Mouse (Mus musculus) neural tube, embryonic 14.5 days (tissue): Measurements from ENCODE around the gene Tfpt. TPM values are rescaled to one million over a fixed set of nuclear protein-coding genes. Genes with fewer than 3 reads are reported as not detected.
"Not testable (repeated sequence)": the region's sequence is repeated elsewhere in the genome, so short reads cannot be mapped to it uniquely, and the experiment has no call there.

Experiments used
- ATAC-seq: fragments of 200-750 bp; cut with Nextera tagmentation; 2 replicates; pipeline ENCODE4 v1.8.0; 2017; ENCODE audit warnings: low read depth, mild to moderate bottlenecking, moderate TSS enrichment, moderate library complexity
- H3K27ac ChIP-seq: fragments of 300-500 bp; sonication (generic); 2 replicates; pipeline ENCODE4 v1.5.1; 2014; ENCODE audit warnings: low read depth, mild to moderate bottlenecking, control low read depth, low read length, moderate library complexity, mixed read lengths
- H3K27me3 ChIP-seq: fragments of 300-500 bp; sonication (generic); 2 replicates; pipeline ENCODE4 v1.6.1; 2014; ENCODE audit warnings: low read length; ENCODE audit not compliant: control insufficient read depth, insufficient read depth
- H3K36me3 ChIP-seq: fragments of 300-500 bp; sonication (generic); 2 replicates; pipeline ENCODE4 v1.6.1; 2014; ENCODE audit warnings: low read length, mixed read lengths; ENCODE audit not compliant: control insufficient read depth, insufficient read depth
- H3K4me1 ChIP-seq: fragments of 300-500 bp; sonication (generic); 2 replicates; pipeline ENCODE4 v1.6.1; 2014; ENCODE audit warnings: low read length; ENCODE audit not compliant: control insufficient read depth, insufficient read depth
- H3K4me2 ChIP-seq: fragments of 300-500 bp; sonication (generic); 2 replicates; pipeline ENCODE4 v1.6.1; 2014; ENCODE audit warnings: mild to moderate bottlenecking, low read depth, low read length, control low read depth
- H3K4me3 ChIP-seq: fragments of 300-500 bp; sonication (generic); 2 replicates; pipeline ENCODE4 v1.5.1; 2014; ENCODE audit warnings: low read depth, low read length, control low read depth, mixed read lengths
- H3K9ac ChIP-seq: fragments of 300-500 bp; sonication (generic); replicated peaks from 2 replicates; pipeline ENCODE4 v1.6.1; 2014; ENCODE audit warnings: low read depth, mild to moderate bottlenecking, control low read depth, low read length, mixed read lengths
- H3K9me3 ChIP-seq: fragments of 300-500 bp; sonication (generic); 2 replicates; pipeline ENCODE4 v1.6.1; 2016; ENCODE audit warnings: low read length; ENCODE audit not compliant: control insufficient read depth
- WGBS: fragments of 180-500 bp; shearing (Covaris S2); extraction: QIAGEN DNeasy Blood & Tissue Kit; methylation state at CpG from one replicate; pipeline ENCODE4 v1.1.7; 2014; 5-methylcytosine and 5-hydroxymethylcytosine counted together
- polyA plus RNA-seq: library from polyadenylated mRNA; unstranded; fragments of >200 nt; fragmentation: Nextera tagmentation; extraction: Ambion mirVana; gene quantifications from 2 replicates; pipeline ENCODE4 v1.2.1, GENCODE M21; 2014

Tfpt gene
- polyA plus RNA-seq, 1 experiment from 2014 or later, result 37.7 TPM

DNA sequence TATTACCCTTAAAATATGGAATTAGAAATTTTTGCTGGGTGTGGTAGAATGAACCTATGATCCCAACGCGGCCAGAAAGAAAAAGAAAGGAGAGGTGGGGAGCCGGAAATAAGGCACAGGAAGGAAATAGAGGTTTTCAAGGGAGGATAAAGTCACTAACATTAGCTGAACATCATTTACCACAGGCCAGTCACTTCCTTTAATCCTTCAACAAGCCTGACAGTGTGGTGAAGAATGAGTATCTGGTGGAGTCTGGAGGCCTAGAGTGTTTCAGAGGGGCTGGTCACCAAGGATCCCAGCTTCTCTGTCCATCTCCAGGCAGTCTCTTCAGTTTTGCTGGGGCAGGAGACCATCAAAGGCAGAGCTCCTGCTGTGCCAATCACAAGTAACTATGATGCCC lies 19.3 kb downstream of the Tfpt start:
- Histone ChIP-seq H3K27ac (no peak overlapping the region), H3K4me1 (no peaks in the 10 kb centered on the region), H3K4me2 (no peak overlapping the region), H3K27me3 (no peaks in the 10 kb centered on the region), H3K9me3 (no peaks in the 10 kb centered on the region), H3K9ac (no peak overlapping the region), H3K36me3 (no peaks in the 10 kb centered on the region), H3K4me3 (no peak overlapping the region)
- 92% methylated on average over 3 of the region's 3 CpGs for WGBS
- ATAC-seq, result no peak

DNA sequence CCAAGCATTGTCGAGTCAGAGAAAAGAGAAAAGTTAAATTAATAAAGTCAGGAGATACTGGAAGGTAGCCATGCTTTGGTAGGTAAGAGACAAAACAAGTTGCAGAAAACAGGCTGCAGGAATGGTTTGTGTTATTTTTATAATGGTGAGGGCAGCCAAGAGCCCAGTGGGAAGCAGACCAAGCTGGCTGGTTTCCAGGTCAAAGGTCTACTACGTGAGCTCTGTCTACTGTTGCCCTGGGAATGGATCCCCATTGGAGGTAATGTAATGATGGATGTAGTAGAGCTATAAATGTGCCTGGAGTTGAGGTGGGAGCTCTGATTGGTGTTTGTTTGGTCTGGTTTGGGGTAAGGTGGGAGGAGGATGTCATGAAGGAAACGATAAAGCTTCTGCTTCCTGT lies 20.6 kb downstream of the Tfpt start:
- no peak for ATAC-seq
- H3K27ac ChIP-seq, result no peak overlapping the region
- H3K9me3 ChIP-seq, result no peaks in the 10 kb centered on the region
- H3K9ac ChIP-seq, result no peak overlapping the region
- WGBS, result 60% methylated on average over 3 of the region's 3 CpGs
- no peaks in the 10 kb centered on the region for H3K4me1 ChIP-seq
- H3K27me3 ChIP-seq, result no peaks in the 10 kb centered on the region
- H3K4me2 ChIP-seq, result no peak overlapping the region
- no peak overlapping the region for H3K4me3 ChIP-seq
- no peaks in the 10 kb centered on the region for H3K36me3 ChIP-seq

DNA sequence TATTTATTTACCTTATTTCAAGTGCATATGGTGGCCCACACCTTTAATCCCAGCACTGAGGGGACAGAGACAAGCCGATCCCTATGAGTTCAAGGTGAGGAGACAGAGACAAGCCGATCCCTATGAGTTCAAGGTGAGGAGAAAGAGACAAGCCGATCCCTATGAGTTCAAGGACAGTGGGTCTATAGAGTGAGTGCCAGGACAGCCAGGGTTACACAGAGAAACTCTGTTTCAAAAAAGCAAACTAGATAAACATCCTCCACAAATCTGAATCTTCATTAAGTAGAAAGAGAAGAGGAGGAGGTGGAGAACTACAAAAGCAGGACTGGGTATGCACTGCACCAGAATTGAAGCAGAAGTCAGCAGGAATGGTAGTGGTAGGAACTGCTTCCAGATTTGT lies 21.1 kb downstream of the Tfpt start:
- no peaks in the 10 kb centered on the region for H3K4me1 ChIP-seq
- H3K27ac ChIP-seq, result no peak overlapping the region
- H3K4me2 ChIP-seq, result no peak overlapping the region
- H3K4me3 ChIP-seq, result no peak overlapping the region
- no peaks in the 10 kb centered on the region for H3K9me3 ChIP-seq
- no peaks in the 10 kb centered on the region for H3K36me3 ChIP-seq
- 95% methylated on average over 3 of the region's 3 CpGs for WGBS
- no peak overlapping the region for H3K9ac ChIP-seq
- ATAC-seq, result no peak
- H3K27me3 ChIP-seq, result no peaks in the 10 kb centered on the region

DNA sequence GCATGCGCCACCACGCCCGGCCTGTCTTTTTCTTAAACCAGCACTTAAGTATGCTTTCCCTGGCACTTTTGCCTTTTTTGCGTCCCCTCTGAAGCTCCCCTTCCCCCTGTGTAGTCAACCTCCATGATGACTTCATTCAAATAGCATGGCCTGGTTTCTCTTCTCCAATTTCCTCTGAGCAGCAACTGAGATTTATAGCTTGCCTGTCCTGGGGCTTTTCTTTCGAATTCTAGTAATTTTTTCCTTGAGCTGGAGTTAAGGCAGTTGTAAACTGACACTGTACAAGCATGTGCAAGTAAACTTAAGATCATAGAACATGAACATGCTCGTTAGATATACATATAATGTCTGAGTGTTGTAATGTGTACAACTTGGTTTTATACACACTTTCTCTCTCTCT lies 22.3 kb downstream of the Tfpt start:
- Histone ChIP-seq H3K36me3 (no peaks in the 10 kb centered on the region), H3K27me3 (no peaks in the 10 kb centered on the region), H3K27ac (no peak overlapping the region), H3K4me2 (no peak overlapping the region), H3K4me1 (no peaks in the 10 kb centered on the region), H3K4me3 (no peak overlapping the region), H3K9ac (no peak overlapping the region), H3K9me3 (no peaks in the 10 kb centered on the region)
- WGBS, result 88% methylated on average over 6 of the region's 6 CpGs
- ATAC-seq, result no peak

DNA sequence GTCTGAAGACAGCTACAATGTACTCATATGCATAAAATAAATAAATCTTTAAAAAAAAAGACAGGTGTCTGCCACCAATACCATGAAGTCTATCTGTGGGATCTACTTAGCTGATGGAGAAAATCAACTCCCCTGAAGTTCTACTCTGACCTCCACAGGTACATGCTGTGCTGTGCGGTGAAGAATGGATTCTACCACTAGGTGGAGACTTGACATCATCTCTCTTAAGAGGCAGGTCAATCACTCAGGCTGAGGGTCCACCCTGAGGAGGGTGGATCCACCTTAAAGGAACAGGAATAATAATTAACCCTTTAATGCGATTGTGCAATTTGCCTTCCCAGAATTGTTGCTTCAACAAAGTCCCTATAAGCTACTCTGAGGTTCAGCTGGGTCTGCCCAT lies 22.9 kb downstream of the Tfpt start:
- Histone ChIP-seq H3K9ac (no peak overlapping the region), H3K4me2 (no peak overlapping the region), H3K27me3 (no peaks in the 10 kb centered on the region), H3K9me3 (no peaks in the 10 kb centered on the region), H3K4me3 (no peak overlapping the region), H3K36me3 (no peaks in the 10 kb centered on the region), H3K27ac (no peak overlapping the region), H3K4me1 (no peaks in the 10 kb centered on the region)
- ATAC-seq, result no peak
- 21% methylated on average over 2 of the region's 2 CpGs for WGBS

DNA sequence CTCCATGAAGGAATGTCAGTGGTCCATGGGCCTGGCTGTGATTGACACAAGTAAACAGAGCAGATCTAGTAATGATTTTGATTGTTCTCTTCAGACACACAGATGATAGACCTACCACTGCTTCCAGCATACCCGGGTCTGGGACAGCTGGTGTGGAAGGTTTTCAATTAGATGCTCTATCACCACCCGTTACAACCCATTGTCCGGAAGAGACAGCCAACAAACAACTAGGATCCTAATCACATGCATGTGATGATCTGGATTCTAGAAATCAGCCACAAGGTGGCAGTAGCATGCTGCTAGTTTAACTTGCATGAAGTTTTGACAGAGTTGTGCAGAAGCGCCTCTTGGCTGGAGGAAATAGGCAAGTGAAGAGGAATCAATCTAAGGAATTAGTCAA lies 28.6 kb downstream of the Tfpt start:
- Histone ChIP-seq H3K36me3 (no peaks in the 10 kb centered on the region), H3K4me1 (no peaks in the 10 kb centered on the region), H3K27ac (no peak overlapping the region), H3K4me2 (no peak overlapping the region), H3K9me3 (no peaks in the 10 kb centered on the region), H3K9ac (no peak overlapping the region), H3K4me3 (no peak overlapping the region), H3K27me3 (no peaks in the 10 kb centered on the region)
- 12% methylated on average over 4 of the region's 4 CpGs for WGBS
- peak; percentile 65 for ATAC-seq

DNA sequence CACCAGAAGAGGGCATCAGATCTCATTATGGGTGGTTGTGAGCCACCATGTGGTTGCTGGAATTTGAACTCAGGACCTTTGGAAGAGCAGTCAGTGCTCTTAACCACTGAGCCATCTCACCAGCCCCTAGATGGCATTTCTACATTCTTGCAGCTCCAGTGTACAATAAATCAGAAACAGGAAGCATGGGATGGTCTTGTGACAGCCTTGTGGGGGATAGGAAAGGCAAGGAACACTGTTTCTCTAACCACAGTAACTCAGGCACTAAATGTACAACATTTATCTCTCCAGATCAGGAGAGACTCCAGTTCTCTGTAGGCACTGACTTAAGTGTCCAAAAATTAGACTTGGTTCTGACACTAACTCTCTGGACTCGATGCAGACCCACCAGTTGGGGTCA lies 32.0 kb downstream of the Tfpt start:
- not testable (repeated sequence) for H3K4me1 ChIP-seq, H3K4me3 ChIP-seq, H3K27me3 ChIP-seq, H3K36me3 ChIP-seq, H3K4me2 ChIP-seq, H3K9me3 ChIP-seq, H3K9ac ChIP-seq, H3K27ac ChIP-seq, ATAC-seq
- WGBS, result 56% methylated on average over 1 of the region's 1 CpGs

DNA sequence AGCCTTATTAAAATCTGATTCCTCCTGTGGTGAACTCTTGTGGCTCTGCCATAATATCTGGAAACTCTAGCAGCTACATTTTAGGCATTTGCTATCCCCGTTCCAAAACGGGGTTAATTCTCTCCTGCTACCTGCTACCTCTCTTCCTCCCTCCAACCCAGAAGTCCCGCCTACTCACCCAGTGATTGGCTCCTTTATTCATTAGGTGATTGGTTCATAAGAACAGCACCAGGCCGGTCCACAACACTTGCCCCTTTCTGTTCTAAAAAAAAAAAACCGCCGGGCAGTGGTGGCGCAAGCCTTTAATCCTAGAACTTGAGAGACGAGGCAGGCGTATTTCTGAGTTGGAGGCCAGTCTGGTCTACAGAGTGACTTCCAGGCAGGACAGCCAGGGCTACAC lies 34.6 kb downstream of the Tfpt start:
- H3K36me3 ChIP-seq, result no peaks in the 10 kb centered on the region
- H3K27me3 ChIP-seq, result no peaks in the 10 kb centered on the region
- H3K4me2 ChIP-seq, result no peak overlapping the region
- ATAC-seq, result no peak
- 19% methylated on average over 9 of the region's 9 CpGs for WGBS
- H3K9ac ChIP-seq, result no peak overlapping the region
- no peaks in the 10 kb centered on the region for H3K4me1 ChIP-seq
- no peak overlapping the region for H3K27ac ChIP-seq
- H3K4me3 ChIP-seq, result no peak overlapping the region
- H3K9me3 ChIP-seq, result no peaks in the 10 kb centered on the region

DNA sequence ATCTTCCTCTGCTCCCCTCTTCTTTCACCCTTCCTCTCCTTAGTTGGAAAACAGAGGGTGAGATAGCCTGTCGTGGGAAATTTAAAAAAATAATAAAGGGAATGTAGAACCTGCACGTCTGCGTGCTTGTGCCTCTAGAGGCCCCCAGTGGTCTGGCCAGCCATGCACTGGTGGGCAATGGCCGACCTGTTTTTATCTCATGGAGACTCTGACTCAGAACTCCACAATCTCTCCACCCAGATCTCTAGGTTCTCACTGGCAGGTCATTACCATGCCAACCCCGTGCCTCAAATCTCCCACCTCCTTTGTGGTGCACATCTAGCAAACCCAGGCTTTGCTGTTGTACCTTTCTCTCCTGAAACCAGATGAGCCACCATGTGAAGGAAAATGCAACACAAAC lies 35.0 kb downstream of the Tfpt start:
- Histone ChIP-seq H3K36me3 (no peaks in the 10 kb centered on the region), H3K4me1 (no peaks in the 10 kb centered on the region), H3K4me2 (no peak overlapping the region), H3K4me3 (no peak overlapping the region), H3K27ac (no peak overlapping the region), H3K27me3 (no peaks in the 10 kb centered on the region), H3K9ac (no peak overlapping the region), H3K9me3 (no peaks in the 10 kb centered on the region)
- 22% methylated on average over 5 of the region's 5 CpGs for WGBS
- ATAC-seq, result no peak

DNA sequence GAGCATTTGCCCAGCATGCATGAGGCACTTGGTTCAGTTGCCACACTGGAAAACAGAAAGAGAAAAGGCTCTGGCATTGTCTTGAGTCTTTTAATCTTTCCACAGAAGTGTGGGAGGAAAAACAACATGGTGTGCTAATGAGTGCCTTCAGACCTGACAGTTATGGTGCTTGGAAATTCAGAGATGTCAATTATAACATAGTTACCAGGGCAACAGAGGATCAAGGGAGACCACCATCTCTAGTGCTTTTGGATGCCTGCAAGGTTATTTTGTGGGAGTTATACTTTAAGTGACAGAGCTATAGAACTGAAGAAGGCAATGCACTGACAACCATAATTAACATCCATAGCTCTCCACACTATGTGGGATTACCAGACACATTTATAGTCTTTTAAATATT lies 35.9 kb downstream of the Tfpt start:
- H3K27ac ChIP-seq, result no peak overlapping the region
- no peak overlapping the region for H3K4me3 ChIP-seq
- H3K4me2 ChIP-seq, result no peak overlapping the region
- H3K9ac ChIP-seq, result no peak overlapping the region
- no peaks in the 10 kb centered on the region for H3K4me1 ChIP-seq
- no peak for ATAC-seq
- H3K36me3 ChIP-seq, result no peaks in the 10 kb centered on the region
- no peaks in the 10 kb centered on the region for H3K27me3 ChIP-seq
- H3K9me3 ChIP-seq, result no peaks in the 10 kb centered on the region
